Mouse (Mus musculus) midbrain, embryonic 15.5 days (tissue): ENCODE measurements at regions not wholly inside any gene's neighbourhood (a gene's known extent, or its start where the extent isn't known, plus 50 kb on each side); places are given as distances from the start of the nearest gene placed in this dataset.

Experiments
- ATAC-seq: fragments of 200-750 bp; cut with Nextera tagmentation; replicated peaks from 2 replicates; pipeline ENCODE4 v1.8.0; 2017; ENCODE audit warnings: moderate TSS enrichment
- H3K27ac ChIP-seq: fragments of 300-500 bp; sonication (generic); 2 replicates; pipeline ENCODE4 v1.5.1; 2015; ENCODE audit warnings: mild to moderate bottlenecking, inconsistent platforms
- H3K27me3 ChIP-seq: fragments of 300-500 bp; sonication (generic); replicated peaks from 2 replicates; pipeline ENCODE4 v1.6.1; 2015; ENCODE audit warnings: inconsistent platforms
- H3K36me3 ChIP-seq: fragments of 300-500 bp; sonication (generic); replicated peaks from 2 replicates; pipeline ENCODE4 v1.6.1; 2015; ENCODE audit warnings: inconsistent platforms
- H3K4me1 ChIP-seq: fragments of 300-500 bp; sonication (generic); 2 replicates; pipeline ENCODE4 v1.6.1; 2015; ENCODE audit warnings: inconsistent platforms
- H3K4me2 ChIP-seq: fragments of 300-500 bp; sonication (generic); 2 replicates; pipeline ENCODE4 v1.6.1; 2015; ENCODE audit warnings: inconsistent platforms, mild to moderate bottlenecking, moderate library complexity
- H3K4me3 ChIP-seq: fragments of 300-500 bp; sonication (generic); 2 replicates; pipeline ENCODE4 v1.5.1; 2015; ENCODE audit warnings: mild to moderate bottlenecking, inconsistent platforms
- H3K9ac ChIP-seq: fragments of 300-500 bp; sonication (generic); 2 replicates; pipeline ENCODE4 v1.6.1; 2015; ENCODE audit warnings: mild to moderate bottlenecking, inconsistent platforms
- H3K9me3 ChIP-seq: fragments of 300-500 bp; sonication (generic); 2 replicates; pipeline ENCODE4 v1.6.1; 2016; ENCODE audit warnings: inconsistent platforms
- WGBS: fragments of 180-500 bp; shearing (Covaris S2); methylation state at CpG from one replicate; pipeline ENCODE4 v1.1.7; 2015; ENCODE audit warnings: mixed read lengths; 5-methylcytosine and 5-hydroxymethylcytosine counted together

DNA sequence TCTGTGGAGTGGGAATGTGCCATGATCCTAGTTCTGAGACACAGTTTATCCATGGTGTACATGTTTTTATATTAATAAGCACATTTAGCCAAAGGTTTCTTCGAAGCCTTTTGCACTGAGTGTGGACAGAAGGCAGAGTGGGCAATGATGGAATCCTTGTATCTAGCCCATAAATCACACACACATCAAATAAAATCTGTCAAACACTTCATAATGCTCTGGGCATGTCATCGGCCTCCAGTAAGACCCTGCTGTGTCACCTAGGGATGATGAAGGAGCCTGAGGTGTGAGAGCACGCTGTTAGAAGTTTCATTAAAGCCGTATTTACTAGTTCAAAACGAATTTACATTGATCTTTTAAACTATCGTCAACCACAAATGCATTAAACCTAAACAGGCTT is 331.7 kb downstream of the Setd4 start:
- WGBS, result 65% methylated on average over 6 of the region's 6 CpGs
- Histone ChIP-seq H3K36me3 (no peaks in the 10 kb centered on the region), H3K4me2 (no peak overlapping the region), H3K4me3 (no peak overlapping the region), H3K9me3 (no peaks in the 10 kb centered on the region), H3K27ac (no peak overlapping the region), H3K4me1 (peaks cover 6% of the 10 kb centered on the region; the same call in 1 of the 2 replicates), H3K27me3 (no peaks in the 10 kb centered on the region), H3K9ac (no peak overlapping the region)
- ATAC-seq, result no peak

DNA sequence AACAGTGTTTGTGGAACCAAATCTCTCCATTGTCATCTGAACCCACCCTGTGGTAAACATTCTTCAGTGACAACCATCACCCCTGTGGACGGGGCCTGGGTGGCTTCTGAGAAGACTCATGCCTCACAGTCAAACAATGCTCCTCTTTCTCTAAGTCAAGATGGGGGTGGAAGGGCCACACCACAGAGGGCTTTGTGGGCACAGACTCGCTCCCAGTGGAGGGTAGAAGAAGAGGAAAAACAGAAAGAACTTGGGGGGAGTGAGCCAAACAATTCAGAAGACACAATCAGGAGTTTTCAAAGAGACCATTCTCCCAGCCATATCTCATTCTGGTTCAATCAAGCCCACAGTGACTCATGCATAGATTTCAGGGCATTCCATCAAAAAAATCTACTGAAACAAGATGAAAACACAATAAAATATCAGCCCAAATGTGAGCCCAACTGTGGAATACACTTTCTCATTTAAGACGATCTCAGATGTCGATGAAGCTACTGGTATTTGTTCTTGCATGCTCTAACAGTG is 339.7 kb downstream of the Setd4 start:
- Histone ChIP-seq H3K4me3 (no peak overlapping the region), H3K36me3 (no peaks in the 10 kb centered on the region), H3K27me3 (no peaks in the 10 kb centered on the region), H3K4me2 (no peak overlapping the region), H3K4me1 (no peaks in the 10 kb centered on the region), H3K27ac (no peak overlapping the region), H3K9me3 (no peaks in the 10 kb centered on the region), H3K9ac (no peak overlapping the region)
- no peak for ATAC-seq
- WGBS, result 74% methylated on average over 4 of the region's 4 CpGs

DNA sequence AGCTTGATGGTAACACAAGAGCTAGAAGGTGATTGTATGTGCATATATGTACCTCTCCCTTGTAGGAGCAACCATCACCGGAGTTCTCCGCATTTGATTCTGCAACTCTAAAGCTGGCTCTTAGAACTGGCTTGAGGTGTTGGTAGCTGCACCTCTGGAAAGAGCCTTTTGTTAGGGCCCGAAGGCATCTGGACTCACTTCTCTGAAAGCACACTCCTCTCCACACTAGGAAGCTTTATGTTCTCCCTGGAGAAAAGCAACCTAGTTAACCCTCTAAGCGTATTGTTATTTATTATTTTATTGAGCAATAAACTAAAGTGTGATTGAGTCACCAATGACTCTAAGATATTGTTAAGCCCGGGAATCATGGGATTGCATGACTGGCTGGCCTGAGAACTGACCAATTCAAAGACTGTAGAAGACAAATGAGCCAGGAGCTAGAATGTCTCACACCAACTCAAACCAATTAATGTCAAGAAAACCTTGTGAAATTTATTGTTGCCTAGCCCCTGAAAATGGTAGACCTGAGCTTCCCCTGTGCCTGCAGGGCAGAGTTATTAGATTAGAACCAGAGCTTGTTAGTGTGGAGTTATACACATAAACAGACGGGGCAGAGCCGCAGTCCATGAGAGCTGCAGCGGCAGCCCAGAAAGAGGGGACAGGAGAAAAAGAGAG is 340.6 kb downstream of the Setd4 start:
- H3K9ac ChIP-seq, result no peak overlapping the region
- H3K4me1 ChIP-seq, result no peaks in the 10 kb centered on the region
- 89% methylated on average over 8 of the region's 8 CpGs for WGBS
- H3K4me3 ChIP-seq, result no peak overlapping the region
- no peak overlapping the region for H3K4me2 ChIP-seq
- no peak overlapping the region for H3K27ac ChIP-seq
- H3K9me3 ChIP-seq, result no peaks in the 10 kb centered on the region
- H3K36me3 ChIP-seq, result no peaks in the 10 kb centered on the region
- H3K27me3 ChIP-seq, result no peaks in the 10 kb centered on the region
- ATAC-seq, result no peak

DNA sequence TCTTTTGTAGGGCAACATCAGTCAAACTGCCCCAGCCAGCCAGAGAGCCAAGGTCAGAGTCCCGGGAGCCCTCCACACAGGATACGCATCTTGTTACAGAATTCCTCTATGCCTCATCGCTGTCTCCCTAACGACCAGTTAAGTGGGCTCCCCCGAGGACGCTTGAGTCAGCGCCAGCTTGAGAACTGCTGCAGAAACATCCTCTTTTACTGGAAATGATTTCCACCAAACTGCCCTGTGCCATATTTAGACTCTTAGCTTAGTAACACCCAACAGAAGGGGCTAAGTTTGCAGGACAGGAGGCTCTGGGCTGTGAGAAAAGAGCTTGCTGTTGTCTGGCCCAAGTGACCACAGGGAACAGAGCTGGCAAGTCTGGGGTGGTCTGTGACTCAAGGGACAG is 357.0 kb downstream of the Setd4 start:
- H3K4me1 ChIP-seq, result 0 out of 2 replicates have a peak, but pooled peaks cover 3% of the 10 kb centered on the region
- ATAC-seq, result no peak
- 22% methylated on average over 7 of the region's 7 CpGs for WGBS
- no peaks in the 10 kb centered on the region for H3K9me3 ChIP-seq
- H3K9ac ChIP-seq, result no peak overlapping the region
- H3K4me3 ChIP-seq, result no peak overlapping the region
- H3K4me2 ChIP-seq, result no peak overlapping the region
- no peaks in the 10 kb centered on the region for H3K27me3 ChIP-seq
- H3K36me3 ChIP-seq, result no peaks in the 10 kb centered on the region
- no peak overlapping the region for H3K27ac ChIP-seq

DNA sequence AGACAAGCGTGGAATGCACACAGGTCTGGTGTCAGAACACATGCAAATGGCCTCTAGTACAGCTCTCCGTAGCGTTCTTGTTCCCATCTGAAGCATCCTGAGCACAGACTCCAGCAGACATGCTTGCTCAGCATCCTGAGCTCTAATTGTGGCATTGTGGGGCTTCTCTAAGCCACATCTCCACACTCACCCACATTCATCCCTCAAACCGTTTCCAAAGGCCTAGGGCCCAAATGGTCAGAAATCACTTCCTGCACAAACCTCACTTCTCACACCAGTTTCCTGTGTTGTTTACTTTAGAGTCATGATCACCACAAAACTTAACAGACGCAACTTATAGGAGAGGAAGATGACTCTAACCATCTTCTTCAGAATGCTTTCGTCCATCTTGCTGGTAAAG is 358.1 kb downstream of the Setd4 start:
- Histone ChIP-seq H3K27me3 (no peaks in the 10 kb centered on the region), H3K4me3 (no peak overlapping the region), H3K9ac (no peak overlapping the region), H3K27ac (no peak overlapping the region), H3K9me3 (no peaks in the 10 kb centered on the region), H3K4me2 (no peak overlapping the region), H3K4me1 (0 out of 2 replicates have a peak, but pooled peaks cover 3% of the 10 kb centered on the region), H3K36me3 (no peaks in the 10 kb centered on the region)
- ATAC-seq, result no peak
- 84% methylated on average over 6 of the region's 6 CpGs for whole genome bisulfite sequencing

DNA sequence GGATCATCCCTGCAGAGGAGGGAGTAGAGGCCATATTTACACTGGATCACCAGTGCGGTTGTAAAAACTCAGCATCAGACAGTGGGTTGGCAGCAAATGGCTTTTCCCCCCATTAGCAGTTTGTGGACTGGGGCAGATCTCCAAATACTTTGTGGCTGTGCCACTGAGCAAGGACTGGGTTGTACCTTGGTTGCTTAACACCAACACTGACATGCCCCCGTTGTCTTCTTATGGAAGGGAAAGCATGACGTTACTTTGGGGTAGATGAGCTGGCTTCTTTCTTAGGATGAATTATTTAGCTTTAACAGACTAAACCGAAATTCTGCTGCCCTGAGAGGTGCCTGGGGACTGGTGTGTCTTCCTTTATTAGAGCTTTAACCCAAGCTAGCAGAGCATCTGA is 365.0 kb downstream of the Setd4 start:
- H3K4me3 ChIP-seq, result no peak overlapping the region
- no peaks in the 10 kb centered on the region for H3K36me3 ChIP-seq
- no peaks in the 10 kb centered on the region for H3K9me3 ChIP-seq
- H3K9ac ChIP-seq, result no peak overlapping the region
- no peaks in the 10 kb centered on the region for H3K27me3 ChIP-seq
- H3K4me1 ChIP-seq, result no peaks in the 10 kb centered on the region
- 89% methylated on average over 4 of the region's 4 CpGs for WGBS
- no peak for ATAC-seq
- H3K4me2 ChIP-seq, result no peak overlapping the region
- no peak overlapping the region for H3K27ac ChIP-seq

DNA sequence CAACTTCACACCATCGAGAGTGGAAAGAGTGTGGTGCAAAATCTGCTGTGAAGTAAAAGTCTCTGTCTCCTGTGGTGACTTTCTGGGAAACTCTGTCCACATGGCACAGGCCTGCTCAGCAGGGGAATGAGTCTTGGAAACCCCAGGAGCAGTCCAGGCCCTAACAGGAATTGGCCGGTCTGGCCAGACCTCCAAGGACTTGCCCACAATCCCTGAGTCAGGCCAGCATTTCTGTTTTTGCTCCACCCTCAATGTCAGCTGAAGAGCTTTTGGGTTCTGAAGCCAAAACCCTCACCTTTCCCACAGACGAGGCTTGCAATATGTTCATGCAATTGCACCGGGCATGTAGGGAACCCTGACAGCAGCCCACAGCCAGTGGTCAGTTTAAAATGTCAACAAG is 365.5 kb downstream of the Setd4 start:
- Histone ChIP-seq H3K27me3 (no peaks in the 10 kb centered on the region), H3K36me3 (no peaks in the 10 kb centered on the region), H3K4me3 (no peak overlapping the region), H3K4me1 (no peaks in the 10 kb centered on the region), H3K9ac (no peak overlapping the region), H3K27ac (no peak overlapping the region), H3K9me3 (no peaks in the 10 kb centered on the region), H3K4me2 (no peak overlapping the region)
- ATAC-seq, result no peak
- WGBS, result 91% methylated on average over 4 of the region's 4 CpGs

DNA sequence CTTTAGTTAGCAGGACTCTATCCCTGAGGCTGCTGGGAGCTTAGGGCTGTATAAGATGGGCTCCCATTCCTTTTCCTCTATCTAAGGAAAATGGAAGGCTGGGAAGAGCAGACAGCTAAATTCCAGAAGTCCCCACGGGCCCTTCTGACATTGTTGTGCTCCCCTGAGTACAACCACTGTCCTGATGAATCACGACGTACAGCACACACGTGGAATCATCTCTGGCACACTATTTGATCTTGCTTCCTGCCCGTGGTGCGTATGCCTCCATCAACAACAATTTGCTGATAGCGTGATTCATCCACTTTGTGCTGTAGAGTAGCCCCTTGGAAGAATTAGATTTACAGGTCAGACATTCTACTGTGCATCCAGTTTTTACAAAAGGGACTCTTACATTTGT is 378.2 kb downstream of the Setd4 start:
- Histone ChIP-seq H3K27ac (no peak overlapping the region), H3K4me1 (no peaks in the 10 kb centered on the region), H3K4me3 (no peak overlapping the region), H3K27me3 (no peaks in the 10 kb centered on the region), H3K36me3 (no peaks in the 10 kb centered on the region), H3K4me2 (no peak overlapping the region), H3K9me3 (no peaks in the 10 kb centered on the region), H3K9ac (no peak overlapping the region)
- 85% methylated on average over 7 of the region's 7 CpGs for WGBS
- ATAC-seq, result no peak

DNA sequence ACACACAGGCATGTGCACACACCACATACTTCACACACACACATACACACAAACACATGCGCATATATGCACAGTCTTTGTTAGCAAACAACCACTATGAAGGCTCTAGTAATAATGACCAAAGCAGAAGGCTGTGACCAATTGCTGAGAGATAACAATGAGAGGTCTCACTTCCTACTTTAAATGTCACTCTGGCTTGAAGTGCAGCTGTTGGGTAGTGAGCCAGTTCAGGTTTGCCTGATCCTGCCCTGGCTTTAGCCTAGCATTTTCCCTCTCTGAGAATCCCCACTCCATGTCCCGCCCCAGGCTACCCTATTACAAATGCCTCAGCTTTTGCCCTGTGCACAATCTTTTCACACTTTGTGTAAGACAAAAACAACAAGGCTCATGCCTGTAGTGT is 378.7 kb downstream of the Setd4 start:
- Histone ChIP-seq H3K36me3 (no peaks in the 10 kb centered on the region), H3K4me2 (no peak overlapping the region), H3K9me3 (no peaks in the 10 kb centered on the region), H3K4me1 (no peaks in the 10 kb centered on the region), H3K9ac (no peak overlapping the region), H3K27me3 (no peaks in the 10 kb centered on the region), H3K27ac (no peak overlapping the region), H3K4me3 (no peak overlapping the region)
- no peak for ATAC-seq
- WGBS, result 81% methylated on average over 2 of the region's 2 CpGs

DNA sequence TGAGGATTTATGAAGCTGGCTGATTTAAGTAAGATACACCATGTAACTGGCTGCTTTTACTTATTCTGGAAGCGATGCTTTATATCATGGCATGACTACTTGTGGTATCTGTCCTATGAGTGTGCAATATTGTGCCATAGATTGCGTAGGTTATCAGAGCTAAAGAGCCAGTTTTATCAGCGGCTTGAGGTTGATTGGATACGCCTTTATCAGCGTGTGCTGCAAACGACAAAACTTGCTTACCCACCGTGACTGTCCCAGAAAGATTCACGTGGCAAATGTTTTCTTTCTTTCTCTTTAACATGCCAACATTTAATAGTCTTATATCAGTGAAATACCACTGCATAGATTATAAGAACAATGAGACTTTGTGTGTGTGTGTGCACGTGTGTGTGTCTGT is 384.1 kb downstream of the Setd4 start:
- Histone ChIP-seq H3K9ac (no peak overlapping the region), H3K27ac (no peak overlapping the region), H3K36me3 (no peaks in the 10 kb centered on the region), H3K4me2 (no peak overlapping the region), H3K27me3 (no peaks in the 10 kb centered on the region), H3K4me1 (peaks cover 9% of the 10 kb centered on the region; the same call in 1 of the 2 replicates), H3K4me3 (no peak overlapping the region), H3K9me3 (no peaks in the 10 kb centered on the region)
- ATAC-seq, result no peak
- 82% methylated on average over 9 of the region's 9 CpGs for WGBS

DNA sequence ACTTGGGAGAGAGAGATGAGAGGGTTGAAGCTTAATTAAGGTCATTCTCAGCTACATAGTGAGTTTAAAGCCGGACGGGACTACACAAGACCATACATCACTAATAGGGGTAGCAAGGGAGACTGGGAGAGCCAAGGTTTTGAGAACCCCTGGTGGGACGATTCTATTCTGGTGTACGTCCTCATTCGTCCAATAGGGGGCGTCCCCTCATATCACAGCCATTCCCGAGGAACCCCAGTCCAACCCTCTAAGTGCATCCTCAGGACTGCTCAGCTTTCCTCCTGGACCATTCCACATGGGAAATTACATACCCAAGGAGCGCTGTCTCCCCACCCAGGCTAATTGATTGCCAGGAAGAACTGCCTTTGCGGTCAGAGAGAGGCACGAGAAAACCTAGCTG is 385.5 kb downstream of the Setd4 start:
- Histone ChIP-seq H3K36me3 (no peaks in the 10 kb centered on the region), H3K9ac (no peak overlapping the region), H3K4me1 (peaks cover 9% of the 10 kb centered on the region; the same call in 1 of the 2 replicates), H3K27me3 (no peaks in the 10 kb centered on the region), H3K9me3 (no peaks in the 10 kb centered on the region), H3K4me2 (no peak overlapping the region), H3K4me3 (no peak overlapping the region), H3K27ac (no peak overlapping the region)
- WGBS, result 67% methylated on average over 10 of the region's 10 CpGs
- ATAC-seq, result no peak

DNA sequence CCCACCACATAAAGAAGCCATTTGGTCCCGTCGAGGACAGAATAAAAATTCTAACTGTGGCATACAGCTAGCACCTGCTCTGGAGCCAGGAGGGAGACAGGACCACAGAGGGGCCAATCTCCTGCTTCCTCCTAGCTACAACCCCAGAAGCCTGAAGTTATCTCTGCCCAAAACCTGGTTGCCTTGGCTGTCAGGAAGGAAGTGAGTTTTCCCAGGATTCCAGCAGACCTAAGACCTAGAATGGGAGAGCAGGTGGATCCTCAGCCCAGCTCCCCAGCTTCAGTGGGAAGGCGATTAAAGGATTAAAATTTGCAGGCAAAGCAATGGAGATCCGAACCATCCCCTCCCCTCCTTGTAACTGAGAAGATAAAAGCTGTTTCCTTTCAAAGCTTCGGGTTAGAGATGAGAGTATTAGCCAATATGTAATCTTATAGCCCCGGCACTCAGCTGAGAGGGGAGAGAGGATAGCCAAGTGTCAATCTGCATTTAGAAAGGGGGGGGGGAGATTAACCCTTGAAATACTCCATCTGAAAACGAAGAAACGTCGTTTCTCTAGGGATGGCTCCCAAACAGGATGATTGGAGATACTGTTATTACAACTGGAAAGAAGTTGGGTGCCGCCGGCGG is 386.1 kb downstream of the Setd4 start:
- no peaks in the 10 kb centered on the region for H3K9me3 ChIP-seq
- H3K4me1 ChIP-seq, result peaks cover 9% of the 10 kb centered on the region; the same call in 1 of the 2 replicates
- no peaks in the 10 kb centered on the region for H3K27me3 ChIP-seq
- H3K4me2 ChIP-seq, result no peak overlapping the region
- WGBS, result 30% methylated on average over 12 of the region's 12 CpGs
- no peak overlapping the region for H3K4me3 ChIP-seq
- no peak for ATAC-seq
- no peaks in the 10 kb centered on the region for H3K36me3 ChIP-seq
- no peak overlapping the region for H3K27ac ChIP-seq
- no peak overlapping the region for H3K9ac ChIP-seq

DNA sequence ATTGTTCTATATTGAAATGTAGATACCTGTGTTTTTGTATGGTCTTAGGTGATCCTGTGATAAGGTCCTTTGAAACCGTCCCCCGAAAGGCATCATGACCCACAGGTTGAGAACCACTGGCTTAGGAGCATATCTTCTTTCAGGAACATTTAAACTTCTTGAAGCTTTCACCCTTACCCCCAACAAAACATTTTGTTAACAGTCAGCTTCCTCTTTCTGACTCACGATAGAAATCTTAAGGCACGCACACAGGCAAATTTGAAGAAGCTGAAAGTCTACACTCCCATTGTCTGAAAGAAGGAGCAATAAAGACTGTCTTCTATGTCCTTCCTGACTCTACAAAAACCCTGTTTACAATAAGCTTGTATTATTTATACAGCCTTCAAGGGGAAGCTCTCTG is 388.2 kb downstream of the Setd4 start:
- H3K4me2 ChIP-seq, result no peak overlapping the region
- no peaks in the 10 kb centered on the region for H3K9me3 ChIP-seq
- no peak overlapping the region for H3K4me3 ChIP-seq
- H3K9ac ChIP-seq, result no peak overlapping the region
- ATAC-seq, result no peak
- H3K27ac ChIP-seq, result no peak overlapping the region
- WGBS, result 94% methylated on average over 4 of the region's 4 CpGs
- H3K36me3 ChIP-seq, result no peaks in the 10 kb centered on the region
- H3K4me1 ChIP-seq, result peaks cover 9% of the 10 kb centered on the region; the same call in 1 of the 2 replicates
- no peaks in the 10 kb centered on the region for H3K27me3 ChIP-seq
